Mouse (Mus musculus): ENCODE data around the gene Tpm1.

- no peak for TF ChIP-seq POLR2A (IDR thresholded peaks at IDR 0.05; ENCODE audit: borderline replicate concordance, control insufficient read depth, low read depth, low read length)
- TF ChIP-seq CTCF (IDR thresholded peaks at IDR 0.05; ENCODE audit: control insufficient read depth, insufficient read depth, low read length), result no peak
Observed at GRCm38 (mm10) chr9:66999698-67000097, 49.5 kb downstream of the Tpm1 start.

Measured in bone marrow, adult 2 months (tissue).